Mouse (Mus musculus): ENCODE results near the gene Dhx37. TPM values are rescaled to one million over a fixed set of nuclear protein-coding genes. Genes with fewer than 3 reads are reported as not detected.

The Dhx37 gene
- total RNA-seq, 1 experiment, result 24.7 TPM

GRCm38 (mm10) chr5:125383637-125384420, 50.1 kb downstream of the Dhx37 start:
- no peaks in the 10 kb centered on the region for H3K4me1 ChIP-seq (ENCODE audit: control insufficient read depth in 2 of 2, insufficient read depth in 2 of 2, low read length in 2 of 2, poor library complexity in 1 of 2)
- in situ Hi-C loops (cut with MboI; ENCODE audit: low sequenced_read_pairs in 2 of 2, unreplicated experiment in 2 of 2), result no loop called here
- peaks cover 20% of the 10 kb centered on the region for H3K36me3 ChIP-seq (ENCODE audit: control insufficient read depth, insufficient read depth, low read length, poor library complexity, severe bottlenecking)
- no peak overlapping the region for H3K4me3 ChIP-seq (ENCODE audit: insufficient read depth in 1 of 2, low read depth in 1 of 2, low read length in 2 of 2, poor library complexity in 1 of 2, severe bottlenecking in 1 of 2)
- H3K27ac ChIP-seq (ENCODE audit: insufficient read depth, low read depth, low read length, poor library complexity, severe bottlenecking), result no peak overlapping the region
- no peak overlapping the region for H3K9ac ChIP-seq (ENCODE audit: insufficient read depth, low read depth, low read length, poor library complexity, severe bottlenecking)
- TF ChIP-seq HCFC1 (IDR thresholded peaks at IDR 0.05; ENCODE audit: borderline replicate concordance, insufficient read depth, low read length) (no peak), ZNF384 (IDR thresholded peaks at IDR 0.05; ENCODE audit: low read depth, low read length) (no peak), CHD2 (IDR thresholded peaks at IDR 0.05; ENCODE audit: low read depth, low read length) (no peak; the same call in 1 of the 2 replicates), ZC3H11A (IDR thresholded peaks at IDR 0.05; ENCODE audit: borderline replicate concordance, low read depth, low read length) (no peak), MAFK (IDR thresholded peaks at IDR 0.05; ENCODE audit: insufficient read depth, low read depth, low read length) (no peak)
- no peaks in the 10 kb centered on the region for H3K9me3 ChIP-seq (ENCODE audit: control insufficient read depth, insufficient read depth, low read depth, low read length)
- DNase-seq (ENCODE audit: low read depth, low spot score), result no peak

- H3K9ac ChIP-seq (ENCODE audit: insufficient read depth, low read depth, low read length, poor library complexity, severe bottlenecking), result no peak overlapping the region
- no peak overlapping the region for H3K4me3 ChIP-seq (ENCODE audit: insufficient read depth in 1 of 2, low read depth in 1 of 2, low read length in 2 of 2, poor library complexity in 1 of 2, severe bottlenecking in 1 of 2)
- peaks cover 11% of the 10 kb centered on the region for H3K36me3 ChIP-seq (ENCODE audit: control insufficient read depth, insufficient read depth, low read length, poor library complexity, severe bottlenecking)
- TF ChIP-seq MAFK (IDR thresholded peaks at IDR 0.05; ENCODE audit: insufficient read depth, low read depth, low read length), result no peak
- TF ChIP-seq HCFC1 (IDR thresholded peaks at IDR 0.05; ENCODE audit: borderline replicate concordance, insufficient read depth, low read length), result no peak
- in situ Hi-C loops (cut with MboI; ENCODE audit: low sequenced_read_pairs in 2 of 2, unreplicated experiment in 2 of 2), result no loop called here
- no peak for DNase-seq (ENCODE audit: low read depth, low spot score)
- H3K4me1 ChIP-seq (ENCODE audit: control insufficient read depth in 2 of 2, insufficient read depth in 2 of 2, low read length in 2 of 2, poor library complexity in 1 of 2), result no peaks in the 10 kb centered on the region
- no peak overlapping the region for H3K27ac ChIP-seq (ENCODE audit: insufficient read depth, low read depth, low read length, poor library complexity, severe bottlenecking)
- no peaks in the 10 kb centered on the region for H3K9me3 ChIP-seq (ENCODE audit: control insufficient read depth, insufficient read depth, low read depth, low read length)
Observed at GRCm38 (mm10) chr5:125382673-125383558, 51.0 kb downstream of the Dhx37 start.

- in situ Hi-C loops (cut with MboI; ENCODE audit: low sequenced_read_pairs in 2 of 2, unreplicated experiment in 2 of 2), result no loop called here
- no peak overlapping the region for H3K27ac ChIP-seq (ENCODE audit: insufficient read depth, low read depth, low read length, poor library complexity, severe bottlenecking)
- peaks cover 11% of the 10 kb centered on the region for H3K36me3 ChIP-seq (ENCODE audit: control insufficient read depth, insufficient read depth, low read length, poor library complexity, severe bottlenecking)
- H3K9ac ChIP-seq (ENCODE audit: insufficient read depth, low read depth, low read length, poor library complexity, severe bottlenecking), result no peak overlapping the region
- H3K4me1 ChIP-seq (ENCODE audit: control insufficient read depth in 2 of 2, insufficient read depth in 2 of 2, low read length in 2 of 2, poor library complexity in 1 of 2), result no peaks in the 10 kb centered on the region
- no peak for DNase-seq (ENCODE audit: low read depth, low spot score)
- TF ChIP-seq ZC3H11A (IDR thresholded peaks at IDR 0.05; ENCODE audit: borderline replicate concordance, low read depth, low read length) (no peak), CHD2 (IDR thresholded peaks at IDR 0.05; ENCODE audit: low read depth, low read length) (no peak), MAFK (IDR thresholded peaks at IDR 0.05; ENCODE audit: insufficient read depth, low read depth, low read length) (no peak), ZNF384 (IDR thresholded peaks at IDR 0.05; ENCODE audit: low read depth, low read length) (no peak), HCFC1 (IDR thresholded peaks at IDR 0.05; ENCODE audit: borderline replicate concordance, insufficient read depth, low read length) (no peak)
- H3K9me3 ChIP-seq (ENCODE audit: control insufficient read depth, insufficient read depth, low read depth, low read length), result no peaks in the 10 kb centered on the region
- no peak overlapping the region for H3K4me3 ChIP-seq (ENCODE audit: insufficient read depth in 1 of 2, low read depth in 1 of 2, low read length in 2 of 2, poor library complexity in 1 of 2, severe bottlenecking in 1 of 2)
Observed at GRCm38 (mm10) chr5:125381954-125382672, 51.8 kb downstream of the Dhx37 start.

GRCm38 (mm10) chr5:125378919-125379318, 55.0 kb downstream of the Dhx37 start:
- Histone ChIP-seq H3K4me3 (ENCODE audit: insufficient read depth in 1 of 2, low read depth in 1 of 2, low read length in 2 of 2, poor library complexity in 1 of 2, severe bottlenecking in 1 of 2) (no peak overlapping the region), H3K4me1 (ENCODE audit: control insufficient read depth in 2 of 2, insufficient read depth in 2 of 2, low read length in 2 of 2, poor library complexity in 1 of 2) (no peaks in the 10 kb centered on the region), H3K9me3 (ENCODE audit: control insufficient read depth, insufficient read depth, low read depth, low read length) (no peaks in the 10 kb centered on the region), H3K27ac (ENCODE audit: insufficient read depth, low read depth, low read length, poor library complexity, severe bottlenecking) (no peak overlapping the region), H3K36me3 (ENCODE audit: control insufficient read depth, insufficient read depth, low read length, poor library complexity, severe bottlenecking) (no peaks in the 10 kb centered on the region), H3K9ac (ENCODE audit: insufficient read depth, low read depth, low read length, poor library complexity, severe bottlenecking) (no peak overlapping the region)
- TF ChIP-seq ZC3H11A (IDR thresholded peaks at IDR 0.05; ENCODE audit: borderline replicate concordance, low read depth, low read length) (no peak), HCFC1 (IDR thresholded peaks at IDR 0.05; ENCODE audit: borderline replicate concordance, insufficient read depth, low read length) (no peak)
- DNase-seq (ENCODE audit: low read depth, low spot score), result no peak
- in situ Hi-C loops (cut with MboI; ENCODE audit: low sequenced_read_pairs in 2 of 2, unreplicated experiment in 2 of 2), result no loop called here
